ENCODE assay signal across 8 mouse cellular contexts in the genomic region with DNA sequence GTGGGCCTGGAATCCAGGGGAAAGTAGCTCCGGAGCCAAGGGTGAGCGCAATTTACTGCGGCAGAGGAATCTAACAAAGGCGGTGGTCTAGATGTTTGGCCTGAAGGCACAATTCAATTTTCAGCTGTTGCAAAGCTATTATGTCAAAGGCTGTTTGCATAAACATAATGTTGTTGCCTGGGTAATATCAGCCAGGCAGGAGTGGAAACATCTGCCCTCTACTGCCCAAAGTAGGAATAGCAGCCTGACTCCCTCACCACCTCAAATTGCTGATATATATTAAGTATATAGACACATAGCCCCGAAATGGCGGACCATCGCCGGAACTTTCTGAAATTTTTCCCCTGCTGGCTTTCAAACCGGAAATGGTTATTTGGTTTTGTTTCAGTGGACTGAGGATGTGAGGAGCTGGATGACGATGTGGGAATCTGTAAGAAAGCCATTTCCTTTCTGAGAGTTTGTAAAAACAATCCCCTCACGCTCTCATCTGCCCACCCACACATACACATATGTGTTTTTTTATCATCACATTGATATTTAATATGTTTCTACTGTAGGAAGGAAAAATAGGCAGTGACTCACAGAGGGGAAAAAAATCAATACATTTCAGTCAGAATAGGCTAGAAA.
DNase-seq lines count a peak whose midpoint lies in the region.

No protein-coding gene starts in this region.

- DNase-seq in MEL-GATA-1-ER (ENCODE audit: extremely low read depth, low read depth), result peak; percentile 65
- DNase-seq in cerebellum, adult 11-12 months, result peak; percentile 12
- DNase-seq in forelimb bud, embryonic 11.5 days (ENCODE audit: low read depth, low spot score), result peak; percentile 90
- peak; percentile 85 for DNase-seq in heart, postnatal 4 days
- peak; percentile 31 for DNase-seq in layer of hippocampus, adult 9-11 months
- peak; percentile 74 for DNase-seq in lung, postnatal 14 days
- DNase-seq in retina, postnatal 7 days (ENCODE audit: low read depth, low spot score), result peak; percentile 44
- DNase-seq in urinary bladder, postnatal 14 days (ENCODE audit: low spot score), result peak; percentile 62

Comparison
In these comparisons a context has a peak if more than half of its experiments do, and no peak if none do; other contexts are left out.
1. Peak in every context shown above with its lines: DNase-seq.
2. DNase-seq: peak in every context shown above with its lines; median percentile 90 in forelimb bud, embryonic 11.5 days; 85 in heart, postnatal 4 days; 74 in lung, postnatal 14 days; 65 in MEL-GATA-1-ER; 62 in urinary bladder, postnatal 14 days; 44 in retina, postnatal 7 days; 31 in layer of hippocampus, adult 9-11 months; 12 in cerebellum, adult 11-12 months.